8 mouse cellular contexts compared by ENCODE assay signal in the genomic region with DNA sequence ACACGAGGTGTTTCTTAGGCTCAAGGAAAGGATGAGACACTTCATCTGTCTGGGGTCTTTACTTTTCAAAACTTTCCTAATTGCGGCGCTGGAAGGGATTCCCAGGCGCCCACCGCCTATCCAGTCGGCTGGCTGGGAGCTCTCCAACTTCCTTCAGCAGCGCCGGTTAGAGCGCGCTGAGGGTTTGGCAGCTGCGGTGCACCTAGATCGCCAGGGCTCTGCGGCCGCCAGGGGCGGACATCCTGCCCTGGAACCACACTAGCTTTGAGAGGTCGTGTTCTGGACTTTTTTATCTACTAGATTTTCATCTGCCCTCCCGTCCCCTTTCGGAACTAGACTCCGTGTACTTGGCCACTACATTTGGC. TPM values are rescaled to one million over a fixed set of nuclear protein-coding genes. Genes with fewer than 3 reads are reported as not detected.
A peak's percentile ranks its signal among the peaks of the same experiment; 100 is the strongest.
DNase-seq lines count a peak whose midpoint lies in the region; ATAC-seq and TF ChIP-seq lines count a peak whose summit lies in the region.

No protein-coding gene starts in this region.

- DNase-seq in ES-CJ7 (ENCODE audit: low read depth, low spot score) = peak; percentile 84
- peak; percentile 70 for DNase-seq in brain, adult 2 months (ENCODE audit: low read depth, low spot score)
- DNase-seq in forebrain, embryonic 11.5 days (ENCODE audit: low spot score) = peak; percentile 72
- peak; percentile 41 for DNase-seq in heart, postnatal 0 days (ENCODE audit: low spot score)
- DNase-seq in kidney, postnatal 25 days = peak; percentile 41 to 70
- peak; percentile 30 to 44 for DNase-seq in right cerebral cortex, adult 2 months (ENCODE audit: low spot score in 2 of 2)
- DNase-seq in spleen, adult 12 weeks (ENCODE audit: low spot score) = no peak

- no peaks in the 10 kb centered on the region for H3K79me2 ChIP-seq in macrophage (ENCODE audit: inconsistent target)

- peak overlapping the region; percentile 95 for H3K4me2 ChIP-seq in forebrain, embryonic 11.5 days (ENCODE audit: low read depth, low read length, severe bottlenecking)
- peak overlapping the region; percentile 97 for H3K4me2 ChIP-seq in heart, postnatal 0 days (ENCODE audit: low read depth, low read length)

- peaks cover 17% of the 10 kb centered on the region for H3K27me3 ChIP-seq in forebrain, embryonic 11.5 days (ENCODE audit: control insufficient read depth, insufficient read depth, low read length)
- H3K27me3 ChIP-seq in heart, postnatal 0 days (ENCODE audit: control insufficient read depth, insufficient read depth, low read length) = peaks cover 50% of the 10 kb centered on the region

- no peak for ATAC-seq in forebrain, embryonic 11.5 days (replicated peaks; ENCODE audit: low FRiP score)
- ATAC-seq in heart, postnatal 0 days (ENCODE audit: insufficient read depth, low read depth) = 0 out of 2 replicates have a peak, but pooled peaks have one; percentile 47

- no peaks in the 10 kb centered on the region for H3K36me3 ChIP-seq in forebrain, embryonic 11.5 days (ENCODE audit: control insufficient read depth, insufficient read depth, low read length)
- no peaks in the 10 kb centered on the region for H3K36me3 ChIP-seq in heart, postnatal 0 days (replicated peaks; ENCODE audit: control insufficient read depth, insufficient read depth, low read length)
- no peaks in the 10 kb centered on the region for H3K36me3 ChIP-seq in macrophage (ENCODE audit: inconsistent target)

- 2% methylated on average over 19 of the region's 19 CpGs for WGBS in forebrain, embryonic 11.5 days
- WGBS in heart, postnatal 0 days = under 1% methylated on average over 19 of the region's 19 CpGs
- WGBS in macrophage (ENCODE audit: missing documents) = 5% methylated on average over 19 of the region's 19 CpGs

- no peak for TF ChIP-seq EP300 in heart, postnatal 0 days (IDR thresholded peaks at IDR 0.05; ENCODE audit: low read depth)

- H3K4me3 ChIP-seq in forebrain, embryonic 11.5 days (ENCODE audit: low read depth, low read length) = peak overlapping the region; percentile 86
- peak overlapping the region; percentile 74 for H3K4me3 ChIP-seq in heart, postnatal 0 days (ENCODE audit: low read depth, low read length)
- peak overlapping the region; percentile 10; the same call in 1 of the 2 replicates for H3K4me3 ChIP-seq in macrophage (ENCODE audit: inconsistent target)

- 0 out of 2 replicates have a peak, but pooled peaks cover 4% of the 10 kb centered on the region for H3K4me1 ChIP-seq in forebrain, embryonic 11.5 days (replicated peaks; ENCODE audit: control insufficient read depth, insufficient read depth, low read length)
- H3K4me1 ChIP-seq in heart, postnatal 0 days (ENCODE audit: control insufficient read depth, insufficient read depth) = no peaks in the 10 kb centered on the region

- no peak overlapping the region for H3K27ac ChIP-seq in forebrain, embryonic 11.5 days (ENCODE audit: low read depth, low read length)
- H3K27ac ChIP-seq in heart, postnatal 0 days (ENCODE audit: low read depth) = peak overlapping the region; percentile 65; the same call in 1 of the 2 replicates
- no peak overlapping the region for H3K27ac ChIP-seq in macrophage

- H3K9me3 ChIP-seq in forebrain, embryonic 11.5 days (ENCODE audit: control insufficient read depth, low read length) = no peaks in the 10 kb centered on the region
- H3K9me3 ChIP-seq in heart, postnatal 0 days (replicated peaks; ENCODE audit: control insufficient read depth, low read length) = no peaks in the 10 kb centered on the region

- peak; percentile 51 for TF ChIP-seq CTCF in heart, postnatal 0 days (IDR thresholded peaks at IDR 0.05; ENCODE audit: low read depth)

- peak overlapping the region; percentile 83 for H3K9ac ChIP-seq in forebrain, embryonic 11.5 days (ENCODE audit: low read length)
- H3K9ac ChIP-seq in heart, postnatal 0 days (replicated peaks; ENCODE audit: low read depth, low read length) = no peak overlapping the region; the same call in 1 of the 2 replicates

RNA-seq across cellular contexts. Expression of gene Fam78b, which starts 1.3 kb away (rescaled TPM):
- polyA plus RNA-seq in forebrain, embryonic 11.5 days (2014; fragmentation: Nextera tagmentation; extraction: Ambion mirVana) = 4.5 and 6.3 TPM in 2 replicates
- total RNA-seq in heart, postnatal 0 days (2014; rRNA removed; ENCODE audit: low replicate concordance) = 1.3 and 5.6 TPM in 2 replicates
- polyA plus RNA-seq in heart, postnatal 0 days (2015; fragmentation: Nextera tagmentation; extraction: Ambion mirVana) = 0.63 and 0.65 TPM in 2 replicates
- total RNA-seq in macrophage (2018; cell fraction: chromatin; rRNA removed) = 1 to 10 TPM in 9 of 26 experiments, under 1 TPM in 8, not detected in 9; 0.23 to 5.9 (median 1.2) TPM
- 1 to 10 TPM in 10 of 26 experiments, under 1 TPM in 14, not detected in 2; 0.07 to 1.8 (median 0.78) TPM for total RNA-seq in macrophage (2018; cell fraction: cytosol; rRNA removed)
- total RNA-seq in macrophage (2018; cell fraction: nucleus; rRNA removed) = 1 to 10 TPM in 8 of 26 experiments, under 1 TPM in 8, not detected in 10; 0.18 to 3.8 (median 1.0) TPM
- 0.42 to 3.9 TPM (median 1.7 TPM) in 3 replicates for polyA plus RNA-seq in macrophage (2018)

Comparison
In these comparisons a context has a peak if more than half of its experiments do, and no peak if none do; other contexts are left out.
1. H3K4me3 ChIP-seq: peak in every context shown above with its lines; median percentile 86 in forebrain, embryonic 11.5 days; 74 in heart, postnatal 0 days; 10 in macrophage.